Mouse (Mus musculus) left cerebral cortex, adult 2 months (tissue): Measurements from ENCODE around the gene Jmjd4. TPM values are rescaled to one million over a fixed set of nuclear protein-coding genes. Genes with fewer than 3 reads are reported as not detected.

Experiments
- DNase-seq, 2 experiments: peaks; one replicate each; pipeline ENCODE4 v3.0.0; 2021 to 2022; ENCODE audit warnings: low spot score in 2 of 2, mixed read lengths in 1 of 2; ENCODE audit errors: extremely low spot score in 1 of 2
- H3K27ac ChIP-seq: fragments of 200-600 bp; 2 replicates; pipeline ENCODE4 v1.8.1; 2022
- H3K4me3 ChIP-seq: fragments of 200-600 bp; 2 replicates; pipeline ENCODE4 v1.8.1; 2022
- CTCF ChIP-seq: fragments of 200-600 bp; IDR thresholded peaks from 2 replicates; pipeline ENCODE4 v1.8.1; 2022; ENCODE audit warnings: antibody characterized with exemption, mild to moderate bottlenecking, moderate library complexity
- intact Hi-C: fragments of 180-260 bp; cut with DNase I; formaldehyde crosslinking; loops from one replicate; pipeline ENCODE4 v1.15.1; 2025
- total RNA-seq, 2 experiments: library from RNA; stranded (reverse); gene quantifications; 2 replicates each; pipeline ENCODE4 v1.2.3; 2021

Jmjd4 gene
- total RNA-seq, 2 experiments from 2014 or later: 27.3 to 27.4 TPM

DNA sequence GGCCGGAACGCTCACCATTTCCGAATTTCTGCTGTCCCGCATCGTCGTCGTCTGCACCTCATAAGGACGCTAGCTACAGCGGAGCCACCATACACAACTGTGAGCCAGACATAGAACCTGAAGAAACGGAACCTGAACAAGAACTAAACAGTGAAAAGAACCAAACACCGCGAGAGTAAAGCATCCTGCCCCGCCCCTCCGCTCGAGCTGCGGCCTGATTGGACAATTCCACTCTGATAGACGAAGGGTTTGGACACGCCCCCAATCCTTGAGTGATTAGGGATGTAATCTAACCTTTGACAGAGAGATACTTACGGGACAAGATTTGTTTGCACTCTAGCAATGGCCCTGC lies 22.5 kb downstream of the Jmjd4 start, which contains the start of gene Zfp867:
Gene Zfp867 (minus strand): TSS at position 149 of the 352 bp plus-strand sequence.
- peak; percentile 84 to 86 for DNase-seq
- no peak for TF ChIP-seq CTCF
- intact Hi-C loops: loop anchor here (5.0 kb wide), 1 partner anchor 105 kb away; no protein-coding TSS in a partner anchor
- peak within 1 kb of the TSS; percentile 81 for H3K4me3 ChIP-seq
- peak within 1 kb of the TSS; percentile 78 for H3K27ac ChIP-seq

DNA sequence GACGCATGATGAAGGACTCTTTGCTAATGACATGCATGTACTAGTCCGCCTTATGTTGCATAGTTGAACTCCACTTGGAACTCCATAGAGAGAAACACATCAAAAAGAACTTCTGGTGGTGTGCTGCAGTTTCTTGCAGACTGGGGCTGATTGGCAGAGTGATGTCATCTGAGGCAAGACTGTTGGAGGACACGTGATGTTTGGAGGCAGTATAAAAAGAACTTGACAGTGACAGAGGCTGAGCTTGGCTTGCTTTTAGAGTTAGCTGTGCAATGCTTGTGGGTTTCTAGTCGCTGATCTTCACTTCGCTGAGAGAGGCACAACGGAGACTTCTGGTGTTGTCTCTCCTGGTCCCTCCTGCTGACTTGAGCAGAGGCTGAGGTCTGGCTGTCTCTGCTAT lies 27.4 kb downstream of the Jmjd4 start:
- no peak for DNase-seq
- Histone ChIP-seq H3K27ac (no peak overlapping the region), H3K4me3 (no peak overlapping the region)
- intact Hi-C loops: no loop called here
- TF ChIP-seq CTCF: no peak

DNA sequence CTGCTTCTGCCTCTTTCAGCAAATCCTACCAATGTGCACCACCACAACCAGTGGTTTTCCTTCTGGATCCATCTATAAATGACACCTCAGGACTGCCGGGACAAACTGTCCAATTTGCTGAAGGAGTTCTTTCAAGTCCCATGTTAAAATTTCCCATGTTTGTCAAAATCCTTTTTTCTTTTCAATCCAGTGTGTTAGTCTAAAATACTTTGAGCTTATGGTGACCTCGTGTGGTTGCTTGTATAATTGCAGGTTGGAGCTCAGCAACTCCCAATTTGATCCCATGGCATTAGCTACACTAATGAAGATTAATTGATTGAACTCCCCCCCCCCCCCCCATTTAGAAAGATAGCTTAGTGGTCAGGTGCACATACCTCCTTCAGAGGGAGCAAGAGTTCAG lies 33.4 kb downstream of the Jmjd4 start:
- no peak overlapping the region for H3K4me3 ChIP-seq
- DNase-seq: peak in 1 of 2 experiments; percentile 42
- intact Hi-C loops: loop anchor here (1.0 kb wide), 1 partner anchor 175 kb away; no protein-coding TSS in a partner anchor
- TF ChIP-seq CTCF: peak; percentile 69
- H3K27ac ChIP-seq: no peak overlapping the region

DNA sequence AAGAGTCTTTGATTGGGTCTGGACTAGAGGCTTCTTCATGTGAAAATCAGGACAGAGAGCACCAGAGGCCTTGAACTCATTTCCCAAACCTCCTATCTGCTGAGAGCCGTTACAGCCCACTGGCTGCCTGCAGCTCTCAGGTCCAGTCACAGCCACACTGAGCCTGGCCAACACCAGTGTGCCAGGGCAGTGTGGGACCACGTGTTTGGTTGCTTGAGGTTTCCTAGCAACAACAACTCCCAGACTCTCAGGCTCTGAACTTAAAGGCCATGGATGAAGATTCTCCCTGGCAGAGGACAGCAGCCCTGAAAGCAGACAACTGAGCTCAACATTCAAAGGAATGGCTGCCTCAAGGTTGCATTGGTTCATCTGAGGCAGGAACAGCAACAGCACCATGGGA lies 35.8 kb downstream of the Jmjd4 start:
- H3K27ac ChIP-seq: peak overlapping the region; percentile 44; the same call in 1 of the 2 replicates
- TF ChIP-seq CTCF: no peak
- intact Hi-C loops: loop anchor here (5.0 kb wide), 1 partner anchor 258 kb away; the partner anchor contains the start of gene Arf1
- no peak overlapping the region for H3K4me3 ChIP-seq
- DNase-seq: no peak

- no peak for DNase-seq
- intact Hi-C loops: loop anchor here (5.0 kb wide), 1 partner anchor 259 kb away; the partner anchor contains the start of gene Arf1
- no peak overlapping the region for H3K4me3 ChIP-seq
- TF ChIP-seq CTCF: no peak
- peak overlapping the region; percentile 50 for H3K27ac ChIP-seq
Measured at GRCm38 (mm10) chr11:59486222-59486621, 36.4 kb downstream of the Jmjd4 start.

- H3K4me3 ChIP-seq: no peak overlapping the region
- DNase-seq: no peak
- H3K27ac ChIP-seq: peak overlapping the region; percentile 83
- no peak for TF ChIP-seq CTCF
- intact Hi-C loops: no loop called here
Measured at GRCm38 (mm10) chr11:59496672-59497310, 46.9 kb downstream of the Jmjd4 start.

DNA sequence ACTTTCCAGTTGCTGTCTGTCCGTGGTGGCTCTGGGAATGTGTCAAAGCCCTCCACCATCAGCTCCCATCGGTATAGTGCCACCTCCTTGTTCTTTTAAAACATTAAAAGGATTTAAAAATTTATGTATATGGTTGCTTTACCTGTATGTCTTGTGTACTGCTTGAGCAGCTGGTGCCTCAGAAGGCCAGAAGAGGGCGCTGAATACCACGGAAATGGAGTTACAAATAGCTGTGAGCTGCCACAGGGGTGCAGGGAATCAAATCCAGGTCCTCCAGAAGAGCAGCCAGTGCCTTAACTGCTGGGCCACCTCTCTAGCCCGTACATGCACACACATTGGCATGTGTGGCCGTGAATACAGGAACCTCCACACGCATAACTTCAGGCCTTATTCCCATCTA lies 47.9 kb downstream of the Jmjd4 start:
- TF ChIP-seq CTCF: no peak; the same call in 1 of the 2 replicates
- intact Hi-C loops: no loop called here
- Histone ChIP-seq H3K27ac (peak overlapping the region; percentile 83), H3K4me3 (no peak overlapping the region)
- no peak for DNase-seq

DNA sequence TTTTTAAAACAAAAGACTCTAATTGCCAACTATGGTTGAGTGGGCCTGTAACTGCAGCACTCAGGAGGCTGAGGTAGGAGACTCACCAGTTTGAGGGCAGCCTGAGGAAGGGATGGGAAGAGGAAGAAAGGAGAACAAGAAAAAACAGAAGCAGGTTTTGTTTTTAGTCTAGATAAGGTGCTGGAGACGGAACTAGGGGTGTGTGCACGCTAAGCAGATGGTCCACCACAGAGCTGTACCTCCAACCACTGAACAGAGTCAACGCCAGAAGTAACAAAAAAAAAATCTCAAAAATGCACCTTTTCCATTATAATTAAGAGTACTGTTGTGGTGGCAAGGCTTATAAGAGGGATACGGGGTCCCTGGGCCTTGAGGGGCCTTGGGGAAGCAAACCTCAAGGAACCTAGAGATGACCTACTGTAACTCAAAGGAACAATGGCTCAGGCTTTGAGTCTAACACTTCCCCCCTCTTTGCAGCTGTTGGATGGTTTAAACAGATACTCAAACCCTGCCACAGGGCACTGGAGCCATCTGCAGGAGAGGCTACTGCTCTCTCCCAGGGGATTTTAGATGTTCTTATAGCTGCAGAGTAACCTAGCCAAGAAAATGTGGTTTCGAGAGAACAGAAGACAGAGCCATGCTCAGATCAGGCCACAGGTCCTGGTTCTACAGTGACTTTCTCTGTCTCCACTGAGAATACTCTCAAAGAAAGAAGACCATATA lies 52.3 kb downstream of the Jmjd4 start:
- Histone ChIP-seq H3K4me3 (no peak overlapping the region), H3K27ac (no peak overlapping the region)
- DNase-seq: no peak
- TF ChIP-seq CTCF: no peak
- intact Hi-C loops: no loop called here

DNA sequence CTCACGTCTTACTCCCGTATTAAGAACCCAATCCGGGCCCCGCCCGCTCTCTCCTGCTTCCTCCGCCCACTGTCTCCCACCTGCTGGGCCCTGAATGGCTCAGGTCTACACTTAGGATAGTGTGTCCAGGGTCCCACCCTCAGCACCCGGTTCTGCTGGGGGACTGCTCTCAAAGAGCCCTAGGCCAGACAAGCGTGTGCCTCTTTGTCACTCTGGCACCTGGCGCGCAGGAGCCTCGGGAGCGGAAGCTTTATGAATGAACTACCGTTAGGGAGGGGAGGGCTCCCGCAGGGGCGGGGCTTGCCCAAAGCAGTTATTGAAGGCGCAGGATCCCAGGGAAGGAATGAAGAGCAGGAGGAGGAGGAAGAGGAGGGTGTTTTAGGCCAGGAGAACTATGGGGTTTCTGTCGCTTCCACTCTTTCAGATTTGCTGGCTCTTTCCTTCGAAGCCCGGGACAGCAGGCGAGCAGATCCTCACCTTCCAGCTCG lies 55.5 kb downstream of the Jmjd4 start:
- peak overlapping the region; percentile 74 for H3K4me3 ChIP-seq
- H3K27ac ChIP-seq: peak overlapping the region; percentile 92
- DNase-seq: peak; percentile 53 to 62
- intact Hi-C loops: no loop called here
- TF ChIP-seq CTCF: no peak

DNA sequence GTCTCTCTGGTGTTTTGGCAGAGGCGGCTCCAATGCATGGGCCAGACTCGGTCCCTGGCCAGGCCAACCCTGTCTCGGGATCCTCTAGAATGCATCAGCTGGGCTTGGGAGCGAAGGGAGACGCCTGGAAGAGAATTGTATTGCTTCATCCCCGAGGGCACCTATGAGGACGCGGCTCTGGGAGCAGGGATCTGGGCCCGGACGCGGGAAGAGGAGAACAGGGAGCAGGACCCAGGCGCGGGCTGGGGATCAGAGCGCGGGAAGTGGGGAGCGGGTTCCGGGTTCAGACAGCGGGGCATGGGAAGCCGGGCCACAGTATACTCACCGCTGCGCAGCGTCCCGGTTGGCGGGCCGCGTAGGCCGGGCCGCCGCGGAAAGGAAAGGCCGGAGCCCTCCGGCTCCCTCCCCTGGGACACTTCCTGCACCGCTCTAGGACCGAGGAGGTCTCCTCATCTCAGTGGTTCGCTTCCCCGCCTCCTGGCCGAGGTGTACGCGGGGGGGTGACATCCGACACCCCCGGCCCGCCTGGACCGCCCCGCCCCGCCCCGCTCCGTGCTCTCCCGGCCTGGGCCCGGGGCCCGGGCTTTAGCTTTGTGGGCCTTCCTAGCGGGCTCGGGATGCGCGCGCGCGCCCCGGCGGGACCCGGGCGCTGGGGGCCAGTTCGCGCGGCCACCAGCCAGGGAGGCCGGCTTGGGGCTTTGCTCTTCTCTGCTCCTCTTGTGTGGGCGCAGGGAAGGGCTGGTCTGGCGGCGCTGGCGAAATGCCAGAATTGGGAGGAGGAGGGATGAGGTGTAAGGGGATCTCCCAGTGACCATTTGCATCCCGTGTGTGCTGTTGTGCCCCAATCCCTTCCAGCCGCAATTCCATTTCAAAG lies 56.2 kb downstream of the Jmjd4 start:
- Histone ChIP-seq H3K4me3 (peak overlapping the region; percentile 74), H3K27ac (peak overlapping the region; percentile 92)
- TF ChIP-seq CTCF: no peak
- DNase-seq: peak; percentile 67 to 71
- intact Hi-C loops: no loop called here

DNA sequence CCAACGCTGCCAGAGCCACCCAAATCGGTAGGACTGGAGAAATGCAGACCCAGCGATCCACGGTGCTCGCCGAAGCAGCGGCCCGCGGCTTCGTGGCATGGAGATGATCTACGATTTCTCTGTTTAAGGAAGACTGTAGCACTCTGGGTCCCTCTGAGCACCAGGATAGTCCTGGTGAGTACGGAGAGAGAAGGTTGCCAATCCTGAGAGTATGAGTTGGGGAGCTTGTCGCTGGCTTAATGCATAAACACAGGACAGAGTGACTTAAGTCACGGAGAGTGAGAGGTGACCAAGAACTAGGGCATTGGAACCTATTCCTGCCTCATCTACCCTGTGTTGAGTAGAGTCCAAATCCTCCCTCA lies 56.8 kb downstream of the Jmjd4 start:
- DNase-seq: no peak
- intact Hi-C loops: no loop called here
- H3K4me3 ChIP-seq: peak overlapping the region; percentile 74
- H3K27ac ChIP-seq: peak overlapping the region; percentile 92
- no peak for TF ChIP-seq CTCF

Other genes with a start within 250 kb of the Jmjd4 start
- 10 to 100 TPM; 33.8 to 33.9 TPM for gene Mrpl55, start 247.6 kb upstream of the Jmjd4 start, total RNA-seq
- 10 to 100 TPM; 21.0 to 23.6 TPM for gene 2310033P09Rik, start 241.7 kb upstream of the Jmjd4 start, total RNA-seq
- 100 to 1,000 TPM; 409 to 423 TPM for gene Arf1, start 221.8 kb upstream of the Jmjd4 start, total RNA-seq
- not detected for gene Wnt3a, start 159.3 kb upstream of the Jmjd4 start, total RNA-seq
- 10 to 100 TPM; 12.2 to 19.7 TPM for gene Wnt9a, start 143.1 kb upstream of the Jmjd4 start, total RNA-seq
- gene Prss38, start 74.4 kb upstream of the Jmjd4 start, total RNA-seq: not detected
- 100 to 1,000 TPM; 379 to 395 TPM for gene Snap47, start 1.1 kb downstream of the Jmjd4 start, total RNA-seq
- 1 to 10 TPM; 3.3 to 4.8 TPM for gene Zfp867, start 22.4 kb downstream of the Jmjd4 start, total RNA-seq
- 10 to 100 TPM in 1 of 2 experiments, 1 to 10 TPM in 1; 8.2 to 11.7 TPM for gene Zkscan17, start 76.7 kb downstream of the Jmjd4 start, total RNA-seq
- under 1 TPM; 0.72 to 0.88 TPM for gene Nlrp3, start 91.5 kb downstream of the Jmjd4 start, total RNA-seq
- gene Olfr222, start 126.2 kb downstream of the Jmjd4 start, total RNA-seq: not detected
- not detected for gene Olfr223, start 143.2 kb downstream of the Jmjd4 start, total RNA-seq
- gene Mprip, start 211.3 kb downstream of the Jmjd4 start, total RNA-seq: 100 to 1,000 TPM; 297 to 299 TPM